Mouse (Mus musculus) ovary, postnatal 14 days (tissue): ENCODE results near the gene Ly6g5c.

Experiments
- DNase-seq: peaks from one replicate; pipeline ENCODE4 v3.0.0; 2022; ENCODE audit warnings: low spot score

The Ly6g5c gene

DNA sequence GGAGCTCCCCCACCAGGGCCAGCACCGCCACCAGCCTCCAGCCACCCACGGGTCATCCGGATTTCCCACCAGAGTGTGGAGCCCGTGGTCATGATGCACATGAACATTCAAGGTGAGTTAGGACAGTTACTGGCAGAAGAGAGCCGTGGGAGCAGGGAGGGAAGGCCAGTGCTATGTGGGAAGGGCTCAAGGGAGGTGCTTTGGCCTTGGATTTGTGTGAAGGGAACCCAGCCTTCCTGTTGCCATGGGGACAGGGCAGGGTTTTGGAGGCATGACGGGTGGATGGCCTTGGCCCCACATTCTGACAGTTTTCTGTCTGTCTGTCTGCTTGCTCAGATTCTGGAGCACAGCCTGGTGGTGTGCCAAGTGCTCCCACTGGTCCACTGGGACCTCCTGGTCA lies 33.9 kb downstream of the Ly6g5c start:
- no peak for DNase-seq

DNA sequence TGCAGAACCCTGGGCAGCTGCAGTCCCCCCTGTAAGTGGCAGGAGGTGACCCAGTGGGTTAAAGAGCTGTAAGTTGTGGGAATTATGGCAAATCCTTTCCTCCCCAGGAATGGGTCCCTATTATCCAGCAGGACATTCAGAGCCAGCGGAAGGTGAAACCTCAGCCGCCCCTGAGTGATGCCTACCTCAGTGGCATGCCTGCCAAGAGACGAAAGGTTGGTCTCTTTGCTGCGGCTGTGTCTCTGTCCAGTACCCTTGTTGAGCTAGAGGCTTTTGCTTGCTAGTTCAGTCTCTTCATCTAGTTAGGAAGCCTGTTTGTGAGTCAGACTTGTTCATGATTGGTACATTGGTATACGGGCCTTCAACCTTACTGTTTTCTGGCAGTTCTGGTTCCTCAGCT lies 38.1 kb downstream of the Ly6g5c start:
- DNase-seq, result no peak

DNA sequence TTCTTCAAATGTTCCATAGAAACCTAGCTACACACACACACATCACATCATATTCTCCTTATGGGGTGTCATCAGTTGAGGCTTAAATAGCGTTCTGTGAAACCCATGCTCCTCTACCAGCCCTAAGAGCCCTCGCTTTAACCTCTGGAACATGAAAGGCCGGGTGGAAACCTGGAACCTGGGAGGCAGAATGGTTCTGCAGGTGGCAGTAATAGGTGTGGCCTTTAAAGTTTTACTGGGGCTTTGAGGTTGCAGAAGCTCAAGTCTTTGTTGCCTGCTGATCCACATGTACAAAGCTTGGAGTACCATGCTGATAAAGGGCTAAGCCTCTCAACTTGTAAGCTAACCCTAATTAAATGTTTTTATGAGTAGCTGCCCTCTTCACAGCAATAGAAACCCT lies 39.3 kb downstream of the Ly6g5c start:
- no peak for DNase-seq

DNA sequence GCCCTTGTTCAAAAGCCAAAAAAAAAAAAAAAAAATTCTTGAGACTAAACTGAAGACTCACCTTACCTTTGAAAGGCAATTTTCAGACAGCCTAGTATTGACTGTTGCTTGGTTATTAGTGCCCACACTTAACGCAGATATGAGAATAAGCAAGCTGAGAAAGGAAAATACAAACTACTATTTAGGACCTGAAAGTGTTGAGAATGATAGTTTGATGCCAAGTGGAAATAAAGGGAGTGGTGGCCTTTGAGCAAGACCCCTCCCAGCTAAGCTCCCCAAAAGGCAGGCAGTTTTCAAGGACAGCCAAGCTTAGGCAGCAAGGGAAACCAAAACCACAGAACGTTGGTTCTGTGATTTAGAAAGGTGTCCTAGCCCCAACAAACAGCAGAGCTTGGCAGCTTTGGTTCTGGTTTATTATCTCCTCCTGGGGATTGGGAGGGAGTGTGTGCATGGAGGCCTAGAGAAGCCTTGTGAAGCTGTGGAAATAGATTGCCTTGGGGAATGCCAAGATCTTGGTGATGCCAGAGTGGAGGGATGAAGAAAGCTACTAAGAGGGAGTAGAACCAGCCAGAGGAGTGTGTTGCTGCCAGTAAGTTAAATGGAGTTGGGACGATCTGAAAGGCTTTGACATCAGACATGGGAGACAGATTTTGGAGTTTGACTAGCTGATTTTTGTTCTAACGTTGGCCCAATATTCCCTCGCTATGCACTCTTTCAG lies 40.0 kb downstream of the Ly6g5c start:
- DNase-seq, result no peak

DNA sequence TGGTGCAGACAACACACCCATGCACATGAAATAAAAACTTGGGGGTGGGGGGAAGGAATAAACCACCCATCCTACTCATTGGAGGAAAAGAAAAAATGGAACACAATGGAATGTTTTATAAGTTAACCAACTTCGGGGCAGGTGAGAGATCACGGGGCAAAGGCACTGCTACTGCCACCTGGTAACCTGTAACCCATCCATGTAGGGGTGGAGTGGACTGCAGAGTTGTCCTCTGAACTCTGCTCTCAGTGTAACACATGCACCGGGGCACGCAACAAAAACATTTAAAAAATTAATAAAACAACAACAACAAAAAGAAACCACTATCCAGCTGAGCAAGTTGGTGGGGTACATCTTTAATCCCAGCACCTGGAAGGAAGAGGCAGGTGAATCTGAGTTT lies 44.0 kb downstream of the Ly6g5c start:
- DNase-seq, result no peak

DNA sequence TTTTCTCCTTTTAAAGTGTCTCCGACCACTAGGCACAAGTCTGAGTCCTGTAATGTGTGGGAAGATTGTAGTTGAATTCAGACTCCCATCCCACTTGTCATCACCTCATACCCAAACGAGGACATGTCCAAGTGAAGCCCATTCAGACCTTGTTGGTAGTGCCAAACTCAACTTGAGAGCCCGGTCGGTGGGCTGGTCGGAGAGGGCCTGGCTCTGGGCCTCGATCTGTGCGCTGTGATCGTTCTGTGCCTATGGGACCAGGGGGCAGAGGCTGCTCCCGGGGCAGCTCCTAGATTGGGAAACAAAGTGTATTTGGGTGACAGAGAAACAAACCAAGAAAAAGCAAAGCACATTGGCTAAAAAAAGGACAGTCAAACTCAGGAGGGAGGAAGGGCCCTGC lies 45.0 kb downstream of the Ly6g5c start:
- DNase-seq, result no peak

DNA sequence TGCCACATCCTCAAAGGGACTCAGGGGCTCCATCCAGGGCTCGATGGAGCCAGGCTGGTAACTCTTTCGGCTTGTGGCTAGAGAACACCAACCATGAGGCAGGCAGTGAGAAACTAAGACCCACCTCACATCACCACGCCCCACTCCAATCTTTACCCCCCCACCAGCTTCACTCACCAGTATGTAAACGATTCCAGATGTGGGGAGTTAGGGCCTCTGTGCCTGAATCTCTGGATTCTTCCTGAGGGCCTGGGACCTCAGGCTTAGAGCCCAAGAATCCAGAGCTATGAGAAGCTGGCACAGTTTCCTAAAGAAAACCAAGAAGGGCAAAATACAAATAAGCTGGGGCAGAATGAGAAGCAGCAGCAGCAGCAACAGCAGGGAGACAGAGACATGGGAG lies 45.9 kb downstream of the Ly6g5c start:
- DNase-seq, result no peak

DNA sequence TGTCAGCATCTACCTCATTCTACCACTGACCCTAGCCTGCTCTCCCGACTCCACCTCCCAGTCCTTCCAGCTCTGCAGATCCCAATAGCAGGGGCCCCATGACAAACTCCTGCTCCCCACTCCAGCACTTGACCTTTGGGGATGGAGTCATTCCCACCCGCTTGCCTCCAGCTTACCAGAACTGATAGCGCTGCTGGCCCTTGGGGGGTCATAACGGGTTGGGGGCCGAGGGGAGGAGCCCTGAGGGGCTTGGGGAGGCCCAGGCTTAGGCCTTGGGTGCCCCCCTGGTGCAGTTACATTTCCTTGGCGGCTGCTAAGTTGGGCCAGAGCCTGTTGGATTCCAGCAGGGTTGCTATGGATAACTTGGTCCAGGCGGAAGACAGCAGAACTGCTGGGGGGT lies 46.5 kb downstream of the Ly6g5c start:
- DNase-seq, result no peak

DNA sequence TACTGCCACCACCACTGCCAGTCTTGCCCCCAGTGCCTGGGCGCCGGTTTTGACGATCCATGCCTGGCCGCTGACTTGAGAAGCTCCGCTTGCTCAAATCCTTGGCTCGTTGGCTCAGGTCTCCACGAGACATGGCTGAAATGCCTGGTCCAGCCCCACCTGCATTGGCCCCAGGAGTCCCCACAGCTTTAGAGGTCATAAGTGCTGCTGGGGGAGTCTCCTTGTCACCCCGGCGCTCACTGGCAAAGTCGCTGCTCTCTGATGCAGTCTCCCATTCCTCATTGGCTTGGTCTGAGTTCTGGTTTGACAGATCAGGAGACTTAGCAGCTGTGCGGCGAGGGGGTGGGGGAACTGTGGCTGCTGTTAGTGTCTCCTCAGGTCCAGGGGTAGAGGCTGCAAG lies 47.4 kb downstream of the Ly6g5c start:
- DNase-seq, result no peak

DNA sequence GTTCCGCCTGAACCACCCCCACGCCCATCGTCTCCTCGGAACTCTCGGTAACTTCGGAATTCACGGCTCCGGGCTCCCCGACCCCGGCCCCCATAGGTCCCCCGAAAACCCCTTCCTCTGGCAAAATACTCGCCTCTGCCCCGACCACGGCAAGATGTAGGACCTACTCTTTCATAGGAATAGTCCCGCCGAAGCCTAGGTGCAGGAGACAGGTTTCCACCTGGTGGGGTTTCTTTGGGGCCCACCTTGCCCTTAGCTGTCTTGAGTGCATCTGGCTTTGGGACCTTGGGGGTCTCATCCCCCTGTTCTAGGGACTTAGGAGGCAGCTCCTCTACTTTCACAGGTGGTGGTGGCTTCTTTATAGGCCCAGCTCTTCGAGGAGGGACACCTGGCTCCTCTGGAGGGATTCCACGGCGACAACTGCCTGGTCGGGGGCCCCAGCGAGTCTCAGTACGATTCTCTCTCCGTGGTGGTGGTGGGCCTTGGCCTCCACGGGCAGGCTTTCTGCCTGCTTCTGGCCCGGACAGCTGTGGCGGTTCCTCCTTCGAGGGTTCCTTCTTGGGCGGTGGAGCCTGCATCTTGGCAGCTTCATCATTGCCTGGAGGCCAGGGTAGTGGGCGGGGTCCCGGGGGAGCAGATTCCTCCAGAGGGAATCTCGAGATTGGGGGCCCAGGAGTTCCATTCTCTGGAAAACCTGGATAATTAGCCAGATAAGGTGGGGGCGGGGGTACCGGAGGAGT lies 48.6 kb downstream of the Ly6g5c start:
- no peak for DNase-seq

DNA sequence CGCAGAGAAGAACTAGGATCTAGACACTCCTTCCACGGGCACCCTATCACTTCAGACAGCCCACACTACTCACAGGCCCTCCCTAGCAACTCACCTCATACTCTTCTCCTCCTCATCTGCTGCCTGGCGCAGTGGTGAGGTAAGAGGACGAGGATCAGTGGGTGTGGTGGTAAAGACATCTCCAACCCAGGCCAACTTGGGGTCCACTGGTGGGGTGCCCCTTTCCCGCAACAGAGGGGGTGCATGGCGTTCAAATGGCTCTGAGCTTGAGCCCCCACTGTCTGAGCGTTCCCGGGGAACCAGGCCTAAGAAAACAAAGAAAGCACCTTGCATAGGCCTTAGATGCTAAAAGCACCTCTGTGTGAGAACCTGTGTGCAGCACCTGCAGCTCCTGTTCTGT lies 49.2 kb downstream of the Ly6g5c start:
- no peak for DNase-seq

DNA sequence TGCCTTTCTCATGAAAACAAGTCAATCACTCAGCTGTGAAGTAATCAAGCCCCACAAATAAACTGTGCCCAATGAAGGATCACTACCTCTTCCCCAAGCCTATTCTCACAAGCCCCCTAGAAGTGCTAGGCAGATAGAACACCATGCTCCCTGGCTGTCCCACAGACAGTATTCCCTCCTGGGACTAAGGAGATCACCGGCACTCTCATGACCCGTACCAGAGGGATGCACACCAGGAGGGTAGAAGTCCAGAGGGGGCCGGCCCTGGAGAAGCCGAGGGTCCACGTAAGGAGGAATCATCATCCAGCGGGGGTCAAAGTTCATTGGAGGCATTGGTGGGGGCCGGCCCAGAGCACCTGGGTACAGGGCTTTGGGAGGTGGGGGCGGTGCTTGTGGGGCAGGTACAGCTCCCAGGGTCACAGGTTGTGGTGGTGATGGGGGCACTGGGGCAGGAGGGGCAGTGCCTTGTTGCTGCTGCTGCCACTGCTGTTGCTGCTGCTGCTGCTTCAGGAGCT lies 49.6 kb downstream of the Ly6g5c start:
- no peak for DNase-seq

DNA sequence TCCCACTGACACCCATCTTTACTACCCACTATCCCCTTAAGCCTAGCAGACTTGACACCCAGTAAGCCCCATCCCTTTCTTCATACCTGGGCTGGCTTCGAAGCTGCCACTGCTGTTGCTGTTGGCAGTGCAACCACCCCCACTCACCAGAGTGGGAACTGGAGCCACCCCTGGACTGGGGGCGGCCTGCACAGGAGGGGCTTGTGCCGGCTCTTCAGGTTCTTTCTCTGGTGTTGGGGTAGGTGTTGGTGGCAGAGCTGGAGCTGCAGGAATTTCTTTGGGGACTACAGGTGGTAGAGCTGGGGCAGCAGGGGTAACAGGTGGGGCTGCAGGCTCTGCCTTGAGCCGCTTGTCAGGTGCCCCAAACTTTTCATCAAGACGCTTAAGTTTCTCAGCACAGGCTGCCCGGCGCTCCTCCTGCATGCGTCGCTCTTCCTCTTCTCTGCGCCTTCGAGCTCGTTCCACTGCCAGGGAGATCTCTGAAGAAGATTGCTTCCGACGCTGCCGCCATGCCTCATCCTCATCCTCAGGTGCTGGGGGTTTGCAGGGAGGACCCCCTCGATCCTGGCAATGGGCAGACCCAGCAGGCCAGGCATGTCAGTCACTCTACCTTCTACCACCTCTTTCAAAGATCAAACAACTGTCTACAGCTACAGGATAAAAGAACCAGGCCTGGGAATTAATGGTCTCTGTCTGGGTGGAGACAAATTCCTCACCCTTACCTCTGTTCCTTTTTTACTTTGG lies 50.9 kb downstream of the Ly6g5c start:
- no peak for DNase-seq

DNA sequence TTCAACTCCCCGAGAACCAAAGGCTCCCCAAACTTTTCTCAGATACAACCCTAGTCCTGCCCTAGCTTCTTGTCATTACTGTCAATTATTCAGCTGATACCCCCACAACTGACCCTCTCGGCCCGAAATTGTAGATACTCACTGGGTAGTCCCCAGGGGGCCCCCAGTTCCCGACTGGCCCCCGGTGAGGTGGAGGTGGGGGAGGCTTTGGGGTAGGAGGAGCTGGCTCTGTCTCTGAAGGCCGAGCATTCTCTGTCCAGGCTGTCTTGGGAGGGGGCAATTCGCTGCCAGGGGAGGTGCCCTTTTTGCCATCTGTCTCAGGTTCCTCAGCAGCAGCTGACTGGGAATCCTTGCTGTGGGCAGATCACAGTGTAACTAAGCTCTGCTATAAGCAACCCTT lies 51.6 kb downstream of the Ly6g5c start:
- DNase-seq, result no peak

DNA sequence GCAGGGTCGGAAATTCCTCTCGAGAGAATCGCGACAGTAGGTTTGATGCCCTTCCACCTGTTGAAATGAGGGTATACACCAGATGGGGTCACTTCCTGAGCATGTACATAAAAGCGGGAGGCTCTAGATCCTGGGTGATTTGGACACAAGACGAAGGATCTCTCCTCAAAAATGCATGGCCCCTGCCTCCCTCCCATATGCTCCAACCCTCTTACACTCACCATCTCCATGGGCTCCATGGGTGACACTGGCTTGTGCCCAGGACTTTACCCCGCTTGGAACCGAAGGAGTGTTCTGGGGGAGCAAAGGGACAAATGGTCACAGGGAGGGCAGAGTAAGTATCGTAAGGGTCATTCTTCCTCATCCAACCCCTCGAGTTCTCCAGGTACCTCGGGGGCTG lies 53.3 kb downstream of the Ly6g5c start:
- DNase-seq, result no peak
